Mouse (Mus musculus): Measurements from ENCODE around the gene Nfia. TPM values are rescaled to one million over a fixed set of nuclear protein-coding genes. Genes with fewer than 3 reads are reported as not detected.

The Nfia gene
- polyA plus RNA-seq, 1 experiment from 2014 or later, result 23.5 TPM

DNA sequence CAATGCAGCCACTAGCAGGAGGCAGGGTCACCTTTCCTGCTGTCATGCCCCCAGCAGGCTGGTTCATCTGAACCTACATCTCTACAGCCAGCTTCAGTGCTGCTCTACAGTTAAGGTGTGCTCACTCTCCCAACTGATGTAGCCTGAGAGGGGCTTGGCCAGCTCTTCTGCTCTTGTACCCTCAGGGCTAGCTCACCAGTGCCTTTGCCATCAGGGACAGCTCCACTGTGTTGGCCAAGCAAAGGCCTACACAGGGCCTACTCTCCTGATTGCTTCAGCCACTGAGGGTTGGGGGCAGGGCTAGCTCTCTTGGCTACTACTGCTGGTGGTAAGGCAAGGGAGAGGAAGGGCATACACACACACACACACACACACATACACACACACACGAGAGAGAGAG is 2.7 kb upstream of the Nfia start:
- DNase-seq (ENCODE audit: low spot score), result no peak
- ATAC-seq (replicated peaks; ENCODE audit: insufficient number of reproducible peaks, low FRiP score, low TSS enrichment, low read depth), result no peak
- Histone ChIP-seq H3K36me3 (replicated peaks; ENCODE audit: control insufficient read depth, insufficient read depth, low read depth, low read length) (no peaks in the 10 kb centered on the region), H3K27me3 (ENCODE audit: control insufficient read depth, insufficient read depth, low read length) (no peaks in the 10 kb centered on the region), H3K4me3 (ENCODE audit: low read depth, low read length) (no peak overlapping the region), H3K4me1 (ENCODE audit: control insufficient read depth, insufficient read depth, low read length) (no peaks in the 10 kb centered on the region), H3K4me2 (ENCODE audit: low read depth, low read length) (no peak overlapping the region), H3K9ac (replicated peaks; ENCODE audit: low read length) (no peak overlapping the region), H3K9me3 (replicated peaks; ENCODE audit: control insufficient read depth, low read length) (no peaks in the 10 kb centered on the region), H3K27ac (replicated peaks; ENCODE audit: low read depth, low read length) (no peak overlapping the region)
- WGBS, result 60% methylated on average over 1 of the region's 1 CpGs

DNA sequence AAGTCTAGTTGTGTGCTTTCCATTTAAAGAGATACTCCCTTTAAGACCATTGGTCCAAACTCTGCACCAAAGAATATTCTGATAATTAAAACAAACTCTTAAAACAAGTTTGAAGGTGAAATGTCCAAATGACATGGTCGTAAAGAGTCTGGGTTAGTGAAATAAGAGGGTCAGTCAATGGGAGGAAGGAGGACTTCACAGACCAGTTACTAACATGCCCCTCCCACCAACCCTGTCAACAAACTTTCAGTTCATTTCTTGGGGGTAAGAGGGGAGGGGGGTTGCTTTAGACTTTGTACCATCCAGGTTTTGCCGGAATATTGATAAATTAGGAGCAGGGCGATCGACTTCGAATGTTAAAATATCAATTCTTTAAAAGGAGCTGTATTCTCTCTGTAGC is 1.1 kb upstream of the Nfia start:
- Histone ChIP-seq H3K27ac (replicated peaks; ENCODE audit: low read depth, low read length) (peak overlapping the region; percentile 63), H3K4me1 (ENCODE audit: control insufficient read depth, insufficient read depth, low read length) (no peaks in the 10 kb centered on the region), H3K4me3 (ENCODE audit: low read depth, low read length) (peak overlapping the region; percentile 36), H3K36me3 (replicated peaks; ENCODE audit: control insufficient read depth, insufficient read depth, low read depth, low read length) (no peaks in the 10 kb centered on the region), H3K27me3 (ENCODE audit: control insufficient read depth, insufficient read depth, low read length) (no peaks in the 10 kb centered on the region), H3K9ac (replicated peaks; ENCODE audit: low read length) (peak overlapping the region; percentile 63), H3K4me2 (ENCODE audit: low read depth, low read length) (peak overlapping the region; percentile 38), H3K9me3 (replicated peaks; ENCODE audit: control insufficient read depth, low read length) (no peaks in the 10 kb centered on the region)
- WGBS, result 18% methylated on average over 5 of the region's 5 CpGs
- no peak for ATAC-seq (replicated peaks; ENCODE audit: insufficient number of reproducible peaks, low FRiP score, low TSS enrichment, low read depth)
- DNase-seq (ENCODE audit: low spot score), result peak; percentile 24

DNA sequence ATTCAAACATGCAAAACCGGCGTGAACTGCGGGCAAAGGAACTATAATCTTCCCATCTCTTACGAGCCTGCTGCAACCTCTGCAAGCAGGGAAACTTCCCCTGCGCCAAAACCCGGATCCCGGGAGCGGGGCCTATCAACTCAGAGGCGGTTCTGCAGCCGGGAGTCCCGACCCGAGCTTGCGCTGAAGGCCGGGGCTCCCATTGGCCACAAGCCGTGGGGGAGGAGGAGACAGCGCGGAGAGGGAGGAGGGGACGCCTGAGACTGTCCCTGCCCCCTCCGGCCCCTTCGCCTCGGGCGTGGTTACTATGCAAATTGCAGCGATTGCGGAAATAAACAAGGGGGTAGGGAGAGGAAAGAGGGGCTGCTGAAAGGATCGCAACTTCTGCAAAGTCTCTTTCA is 450 bp upstream of the Nfia start:
- Histone ChIP-seq H3K36me3 (replicated peaks; ENCODE audit: control insufficient read depth, insufficient read depth, low read depth, low read length) (no peaks in the 10 kb centered on the region), H3K9ac (replicated peaks; ENCODE audit: low read length) (peak overlapping the region; percentile 63), H3K4me2 (ENCODE audit: low read depth, low read length) (peak overlapping the region; percentile 38), H3K9me3 (replicated peaks; ENCODE audit: control insufficient read depth, low read length) (no peaks in the 10 kb centered on the region), H3K27me3 (ENCODE audit: control insufficient read depth, insufficient read depth, low read length) (no peaks in the 10 kb centered on the region), H3K4me3 (ENCODE audit: low read depth, low read length) (peak overlapping the region; percentile 36), H3K27ac (replicated peaks; ENCODE audit: low read depth, low read length) (peak overlapping the region; percentile 63), H3K4me1 (ENCODE audit: control insufficient read depth, insufficient read depth, low read length) (no peaks in the 10 kb centered on the region)
- 0% methylated on average over 25 of the region's 25 CpGs for WGBS
- DNase-seq (ENCODE audit: low spot score) (peak; percentile 98), ATAC-seq (replicated peaks; ENCODE audit: insufficient number of reproducible peaks, low FRiP score, low TSS enrichment, low read depth) (peak; percentile 92)

DNA sequence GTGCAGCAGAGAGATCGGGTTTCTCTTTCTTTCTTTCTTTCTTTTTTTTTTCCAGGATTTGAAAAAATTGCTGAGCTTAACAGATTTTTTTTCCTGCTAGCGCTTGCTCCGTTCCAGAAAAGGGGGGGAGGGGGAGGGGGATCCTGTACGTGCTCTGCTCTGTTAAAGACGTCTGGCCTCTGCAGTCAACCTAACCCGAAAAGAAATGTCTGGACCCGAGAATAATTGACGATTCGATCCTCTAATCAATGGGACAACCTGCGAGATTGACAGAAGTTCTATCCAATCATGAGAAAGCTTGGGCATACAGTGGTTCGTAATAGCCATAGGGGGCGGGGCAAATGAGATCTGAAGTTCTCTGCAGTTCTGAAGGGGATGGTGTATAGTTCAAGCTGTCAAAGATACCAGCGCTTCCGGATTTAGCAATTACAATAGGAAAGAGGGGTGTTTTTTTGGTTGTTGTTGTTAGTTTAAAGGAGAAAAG is 618 bp downstream of the Nfia start:
- no peaks in the 10 kb centered on the region for H3K27me3 ChIP-seq (ENCODE audit: control insufficient read depth, insufficient read depth, low read length)
- H3K4me1 ChIP-seq (ENCODE audit: control insufficient read depth, insufficient read depth, low read length), result no peaks in the 10 kb centered on the region
- WGBS, result under 1% methylated on average over 14 of the region's 14 CpGs
- H3K27ac ChIP-seq (replicated peaks; ENCODE audit: low read depth, low read length), result peak overlapping the region; percentile 63; the same call in 1 of the 2 replicates
- peak overlapping the region; percentile 36 for H3K4me3 ChIP-seq (ENCODE audit: low read depth, low read length)
- H3K4me2 ChIP-seq (ENCODE audit: low read depth, low read length), result peak overlapping the region; percentile 28; the same call in 1 of the 2 replicates
- H3K9me3 ChIP-seq (replicated peaks; ENCODE audit: control insufficient read depth, low read length), result no peaks in the 10 kb centered on the region
- no peak overlapping the region for H3K9ac ChIP-seq (replicated peaks; ENCODE audit: low read length)
- H3K36me3 ChIP-seq (replicated peaks; ENCODE audit: control insufficient read depth, insufficient read depth, low read depth, low read length), result no peaks in the 10 kb centered on the region
- DNase-seq (ENCODE audit: low spot score) (peak; percentile 98), ATAC-seq (replicated peaks; ENCODE audit: insufficient number of reproducible peaks, low FRiP score, low TSS enrichment, low read depth) (peak; percentile 73)

DNA sequence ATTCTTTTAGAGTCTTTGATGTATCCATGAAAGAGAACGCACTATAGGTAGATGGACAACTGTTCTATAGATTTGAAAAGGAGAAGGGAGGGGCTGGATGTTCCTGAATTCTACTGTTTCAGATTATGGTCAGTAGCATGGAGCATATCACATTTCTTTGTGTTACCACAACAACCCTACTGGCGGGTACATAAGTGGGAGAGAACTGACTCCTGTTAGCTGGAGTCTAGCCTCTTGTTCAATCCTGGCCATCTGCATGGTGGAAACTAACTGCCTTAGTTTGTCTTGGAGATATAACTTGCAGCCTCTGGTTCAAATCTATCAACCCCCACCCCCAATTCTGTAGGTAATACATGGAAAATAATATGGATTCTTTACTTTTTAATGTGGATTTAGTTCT is 1.3 kb downstream of the Nfia start:
- H3K27me3 ChIP-seq (ENCODE audit: control insufficient read depth, insufficient read depth, low read length), result no peaks in the 10 kb centered on the region
- H3K4me2 ChIP-seq (ENCODE audit: low read depth, low read length), result peak overlapping the region; percentile 28
- no peaks in the 10 kb centered on the region for H3K9me3 ChIP-seq (replicated peaks; ENCODE audit: control insufficient read depth, low read length)
- no peaks in the 10 kb centered on the region for H3K4me1 ChIP-seq (ENCODE audit: control insufficient read depth, insufficient read depth, low read length)
- no peaks in the 10 kb centered on the region for H3K36me3 ChIP-seq (replicated peaks; ENCODE audit: control insufficient read depth, insufficient read depth, low read depth, low read length)
- DNase-seq (ENCODE audit: low spot score) (no peak), ATAC-seq (replicated peaks; ENCODE audit: insufficient number of reproducible peaks, low FRiP score, low TSS enrichment, low read depth) (no peak)
- whole genome bisulfite sequencing, result 37% methylated on average over 2 of the region's 2 CpGs
- no peak overlapping the region for H3K9ac ChIP-seq (replicated peaks; ENCODE audit: low read length)
- no peak overlapping the region for H3K27ac ChIP-seq (replicated peaks; ENCODE audit: low read depth, low read length)
- no peak overlapping the region for H3K4me3 ChIP-seq (ENCODE audit: low read depth, low read length)

DNA sequence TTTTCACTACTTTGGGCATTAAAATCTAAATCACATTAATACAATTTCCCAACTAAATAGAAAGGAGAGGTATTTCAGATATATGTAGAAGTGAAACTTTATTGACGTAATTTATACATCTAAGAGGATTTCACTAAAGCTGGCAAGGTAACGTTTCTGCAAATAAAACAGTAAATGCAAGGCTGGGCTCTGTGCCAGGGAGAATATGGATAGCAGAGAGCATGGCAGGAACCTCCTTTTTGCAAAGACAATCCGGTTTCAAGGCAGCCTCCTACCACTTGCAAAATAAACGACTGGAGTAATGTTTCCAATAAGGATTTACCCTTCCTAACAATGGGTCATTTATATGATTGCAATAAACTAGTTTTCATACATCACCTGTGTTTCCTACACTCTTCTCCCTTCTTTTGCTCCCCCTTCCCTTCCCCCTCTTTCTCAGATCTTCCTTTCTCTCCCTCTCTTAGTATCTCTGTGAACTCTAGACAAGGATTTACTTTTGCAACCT is 2.0 kb downstream of the Nfia start:
- no peak for ATAC-seq (replicated peaks; ENCODE audit: insufficient number of reproducible peaks, low FRiP score, low TSS enrichment, low read depth)

DNA sequence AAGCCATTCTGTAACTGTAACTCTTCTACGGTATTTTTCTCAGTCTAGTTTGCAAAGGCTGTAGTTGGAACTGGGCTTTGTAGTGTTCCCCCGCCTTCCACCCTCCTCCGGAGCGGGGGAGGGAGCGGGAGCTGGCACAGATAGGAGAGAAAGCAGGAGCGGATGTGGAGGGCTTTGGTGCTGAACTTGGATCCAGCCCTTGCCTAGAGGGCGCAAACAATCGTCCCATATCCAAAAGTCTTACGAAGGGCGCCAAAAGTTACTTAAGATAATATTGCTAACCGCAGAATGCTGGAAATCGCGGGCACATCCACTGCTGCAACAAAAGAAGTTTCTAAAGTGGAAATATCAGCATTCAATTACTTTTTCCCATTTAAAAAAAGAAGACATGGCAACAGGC is 2.5 kb downstream of the Nfia start:
- Histone ChIP-seq H3K36me3 (replicated peaks; ENCODE audit: control insufficient read depth, insufficient read depth, low read depth, low read length) (no peaks in the 10 kb centered on the region), H3K4me2 (ENCODE audit: low read depth, low read length) (peak overlapping the region; percentile 34), H3K9me3 (replicated peaks; ENCODE audit: control insufficient read depth, low read length) (no peaks in the 10 kb centered on the region), H3K27me3 (ENCODE audit: control insufficient read depth, insufficient read depth, low read length) (peaks cover 1% of the 10 kb centered on the region; the same call in 1 of the 2 replicates), H3K4me1 (ENCODE audit: control insufficient read depth, insufficient read depth, low read length) (no peaks in the 10 kb centered on the region), H3K27ac (replicated peaks; ENCODE audit: low read depth, low read length) (peak overlapping the region; percentile 54), H3K9ac (replicated peaks; ENCODE audit: low read length) (peak overlapping the region; percentile 26), H3K4me3 (ENCODE audit: low read depth, low read length) (peak overlapping the region; percentile 18)
- DNase-seq (ENCODE audit: low spot score), result peak; percentile 83
- no peak for ATAC-seq (replicated peaks; ENCODE audit: insufficient number of reproducible peaks, low FRiP score, low TSS enrichment, low read depth)
- WGBS, result under 1% methylated on average over 13 of the region's 13 CpGs

More for the DNA sequence above, 2.0 kb downstream of the Nfia start:
- H3K4me1 ChIP-seq (ENCODE audit: control insufficient read depth, insufficient read depth, low read length), result no peaks in the 10 kb centered on the region
- no peak for DNase-seq (ENCODE audit: low spot score)
- peak overlapping the region; percentile 54 for H3K27ac ChIP-seq (replicated peaks; ENCODE audit: low read depth, low read length)
- H3K4me3 ChIP-seq (ENCODE audit: low read depth, low read length), result peak overlapping the region; percentile 18; the same call in 1 of the 2 replicates
- H3K4me2 ChIP-seq (ENCODE audit: low read depth, low read length), result no peak overlapping the region; the same call in 1 of the 2 replicates
- no peaks in the 10 kb centered on the region for H3K36me3 ChIP-seq (replicated peaks; ENCODE audit: control insufficient read depth, insufficient read depth, low read depth, low read length)
- peak overlapping the region; percentile 26 for H3K9ac ChIP-seq (replicated peaks; ENCODE audit: low read length)
- WGBS, result 16% methylated on average over 4 of the region's 4 CpGs
- no peaks in the 10 kb centered on the region for H3K27me3 ChIP-seq (ENCODE audit: control insufficient read depth, insufficient read depth, low read length)
- no peaks in the 10 kb centered on the region for H3K9me3 ChIP-seq (replicated peaks; ENCODE audit: control insufficient read depth, low read length)

DNA sequence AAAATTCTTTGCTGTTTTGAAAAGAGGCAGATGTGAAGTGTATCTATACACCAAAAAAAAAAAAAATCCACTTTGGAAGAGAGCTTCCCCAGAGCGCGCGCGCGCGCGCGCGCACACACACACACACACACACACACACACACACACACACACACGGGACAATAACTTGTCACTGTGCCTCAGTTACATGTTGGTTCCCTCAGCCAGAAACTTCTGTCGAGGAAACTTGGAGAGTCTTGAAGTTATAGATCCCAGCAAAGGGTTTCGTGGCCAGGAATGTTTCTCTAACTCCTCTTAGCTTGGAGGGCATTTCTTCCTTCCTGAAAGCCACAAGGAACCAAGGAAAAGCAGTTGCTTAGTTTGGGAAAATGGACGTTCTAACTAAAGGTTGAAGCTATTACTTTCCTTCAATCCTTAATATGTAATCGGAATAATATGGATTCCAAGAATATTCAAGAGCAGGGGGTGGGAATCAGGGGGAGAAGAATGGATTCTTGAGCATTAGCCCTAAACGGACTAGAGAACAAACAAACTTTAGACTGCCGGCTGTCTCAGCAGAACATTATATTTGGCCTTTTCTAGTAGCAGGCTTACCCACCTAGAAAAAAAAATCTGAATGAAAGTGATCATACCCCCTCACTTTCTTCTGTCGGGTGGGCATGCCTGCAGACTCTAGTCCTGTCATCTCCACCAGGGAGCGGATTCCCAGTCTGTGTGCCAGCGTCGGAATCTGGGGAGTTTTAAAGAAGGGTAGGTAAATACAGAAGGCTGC is 3.1 kb downstream of the Nfia start:
- WGBS, result under 1% methylated on average over 20 of the region's 20 CpGs
- Histone ChIP-seq H3K27ac (replicated peaks; ENCODE audit: low read depth, low read length) (0 out of 2 replicates have a peak overlapping the region, but pooled peaks have one; percentile 10), H3K4me3 (ENCODE audit: low read depth, low read length) (peak overlapping the region; percentile 18), H3K9me3 (replicated peaks; ENCODE audit: control insufficient read depth, low read length) (no peaks in the 10 kb centered on the region), H3K27me3 (ENCODE audit: control insufficient read depth, insufficient read depth, low read length) (peaks cover 2% of the 10 kb centered on the region; the same call in 1 of the 2 replicates), H3K4me1 (ENCODE audit: control insufficient read depth, insufficient read depth, low read length) (no peaks in the 10 kb centered on the region), H3K4me2 (ENCODE audit: low read depth, low read length) (peak overlapping the region; percentile 40), H3K9ac (replicated peaks; ENCODE audit: low read length) (peak overlapping the region; percentile 43), H3K36me3 (replicated peaks; ENCODE audit: control insufficient read depth, insufficient read depth, low read depth, low read length) (no peaks in the 10 kb centered on the region)
- DNase-seq (ENCODE audit: low spot score) (peak; percentile 30), ATAC-seq (replicated peaks; ENCODE audit: insufficient number of reproducible peaks, low FRiP score, low TSS enrichment, low read depth) (no peak)
